Mouse (Mus musculus) brain, adult 2 months (tissue): ENCODE results near the gene C1qc.

Experiments used
- DNase-seq: peaks from one replicate; pipeline ENCODE4 v3.0.0; 2011; ENCODE audit warnings: low read depth, low spot score

The C1qc gene

DNA sequence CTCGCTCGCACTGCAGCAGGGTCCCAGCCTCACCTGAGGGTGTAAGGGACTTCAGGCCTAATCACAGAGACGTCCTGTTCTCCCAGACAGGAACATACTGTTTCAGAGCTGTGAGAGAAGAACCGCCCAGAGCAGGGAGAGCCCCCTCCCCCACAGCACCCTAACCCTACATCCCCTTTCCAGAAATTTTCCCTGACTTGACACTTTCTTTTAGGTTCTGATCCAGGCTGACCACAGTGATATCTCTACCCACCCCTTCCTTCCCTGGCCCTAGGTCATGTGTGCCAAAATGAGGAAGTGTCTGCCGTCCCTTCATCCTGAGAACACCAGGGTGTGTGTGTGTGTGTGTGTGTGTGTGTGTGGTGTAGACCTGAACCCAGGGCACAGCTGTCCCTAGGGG lies at the start of gene C1qc:
Gene C1qc, minus strand, starts transcription at position 255 of the 400 bp plus-strand sequence.
- peak; percentile 65 for DNase-seq

DNA sequence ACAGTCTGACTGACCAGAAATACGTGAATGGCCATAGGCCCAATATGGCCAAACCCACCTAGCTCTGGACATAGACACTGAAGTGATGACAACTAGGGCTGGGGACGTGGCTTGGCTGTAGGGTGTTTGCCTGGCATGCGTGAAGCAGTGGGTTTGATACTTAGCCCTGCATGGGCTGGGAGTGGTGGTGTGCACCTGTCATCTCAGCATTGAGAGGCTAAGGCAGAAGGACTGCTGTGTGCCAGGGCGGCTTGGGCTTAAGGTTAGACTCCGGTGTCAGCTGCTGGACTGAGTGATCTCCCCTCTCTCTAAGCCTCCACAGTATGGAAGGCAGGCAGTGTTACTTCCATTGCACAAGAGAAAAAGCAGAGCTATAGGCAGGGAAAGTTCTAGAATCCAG lies 45.1 kb upstream of the C1qc start:
- no peak for DNase-seq

DNA sequence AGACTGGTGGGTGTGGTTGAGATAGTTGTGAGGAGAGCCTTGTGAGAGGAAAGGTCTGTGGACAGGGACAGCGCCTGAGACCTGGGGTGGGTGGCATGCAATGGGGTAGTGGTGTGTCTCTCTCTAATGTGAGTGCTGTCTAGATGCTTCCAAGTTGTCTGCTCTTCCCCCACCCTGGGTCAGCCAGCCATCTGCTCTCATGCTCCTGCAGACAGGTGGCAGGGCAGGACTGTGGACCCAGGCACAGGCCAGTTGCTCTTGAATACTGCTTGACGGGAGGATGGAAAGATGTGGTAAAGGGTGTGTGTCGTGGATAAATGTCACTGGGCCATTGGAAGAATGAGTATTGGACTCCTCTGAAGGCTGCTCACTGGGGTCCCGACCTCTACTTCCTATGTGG lies 44.5 kb upstream of the C1qc start:
- peak; percentile 80 for DNase-seq

DNA sequence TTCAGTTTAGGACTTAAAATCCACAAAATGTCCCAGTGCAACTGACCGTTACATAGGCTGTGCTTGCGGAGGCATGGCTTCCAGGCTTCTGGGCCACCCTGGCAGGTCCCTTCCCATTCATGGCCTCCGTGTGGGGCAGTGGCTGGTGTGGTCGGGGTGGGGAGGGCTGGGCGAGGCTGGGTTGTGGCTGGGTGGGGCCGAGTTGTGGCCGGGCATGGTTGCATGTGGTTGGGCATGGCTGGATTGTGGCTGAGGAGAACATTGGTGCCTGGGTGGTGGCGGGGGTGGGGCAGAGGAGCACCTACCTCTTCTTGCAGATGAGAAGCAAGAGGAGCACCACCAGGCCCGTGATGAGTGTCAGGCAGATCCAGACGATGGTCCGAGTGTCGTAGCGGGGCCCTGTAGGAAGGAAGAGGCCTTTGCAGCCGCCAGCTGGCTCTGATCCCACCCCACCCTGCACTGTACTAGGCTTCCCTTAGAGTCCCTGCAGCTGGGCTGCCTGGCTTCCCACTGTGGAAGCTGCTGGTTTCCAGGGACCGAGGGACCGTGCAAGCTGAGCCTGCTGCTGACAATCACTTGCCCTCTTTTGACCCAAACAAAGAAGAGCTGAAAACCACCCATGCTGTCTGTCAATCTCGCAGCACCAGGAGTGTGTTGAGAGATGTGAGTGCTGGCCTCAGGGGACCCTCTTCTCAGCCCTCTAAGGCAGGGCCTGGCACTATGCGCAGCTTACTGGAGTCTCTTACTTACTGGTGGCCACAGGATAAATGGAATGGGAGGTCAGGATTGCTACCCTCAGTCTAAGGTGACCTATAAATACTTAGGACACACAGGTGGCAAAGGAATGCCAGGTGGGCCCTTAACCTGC lies 42.1 kb upstream of the C1qc start:
- DNase-seq, result no peak

- DNase-seq, result no peak
These were observed 37.6 kb upstream of the C1qc start for GRCm38 (mm10) chr4:136930474-136930873.

DNA sequence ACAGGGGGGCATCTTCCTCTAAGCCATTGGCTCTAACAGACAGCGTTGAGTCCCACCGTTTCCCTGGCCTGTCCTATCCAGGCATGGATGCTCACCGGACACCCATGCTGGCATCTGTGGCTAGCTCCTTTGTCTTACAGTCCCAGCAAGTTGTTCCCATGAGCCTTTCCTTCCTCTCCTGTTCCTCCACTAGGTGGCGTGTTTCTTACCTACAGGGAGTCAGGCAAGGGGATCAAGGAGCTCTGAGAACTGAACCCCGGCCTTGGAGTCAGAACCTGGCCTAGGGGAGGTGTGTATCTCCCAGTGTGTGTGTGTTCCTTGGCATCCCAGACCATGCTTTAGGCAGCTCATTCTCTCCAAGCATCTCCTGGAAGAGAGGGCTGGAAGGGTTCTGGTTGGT lies 36.1 kb upstream of the C1qc start:
- peak; percentile 85 for DNase-seq

- peak; percentile 29 for DNase-seq
These were observed 32.9 kb upstream of the C1qc start for GRCm38 (mm10) chr4:136925804-136926203.

GRCm38 (mm10) chr4:136924529-136924928 lies 31.7 kb upstream of the C1qc start:
- no peak for DNase-seq

DNA sequence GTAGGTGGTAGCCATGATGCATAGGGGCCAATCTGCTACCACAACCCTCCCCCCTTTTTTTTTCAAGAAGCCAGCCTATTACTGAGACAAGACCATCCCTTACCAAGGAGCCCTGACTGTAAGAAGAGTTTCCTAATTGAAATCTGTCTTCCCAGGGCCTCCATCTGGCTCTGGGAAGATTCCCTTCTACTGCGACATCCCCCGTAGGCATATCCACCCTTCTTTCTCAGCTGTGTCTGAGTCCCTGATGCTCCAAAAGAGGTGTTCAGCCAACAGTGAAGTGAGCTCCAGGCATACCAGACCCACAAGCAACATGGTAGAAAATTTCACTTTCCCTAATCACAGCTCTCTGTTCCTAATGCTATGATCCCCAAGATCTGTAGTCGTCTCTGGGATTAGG lies 26.7 kb upstream of the C1qc start:
- peak; percentile 63 for DNase-seq

DNA sequence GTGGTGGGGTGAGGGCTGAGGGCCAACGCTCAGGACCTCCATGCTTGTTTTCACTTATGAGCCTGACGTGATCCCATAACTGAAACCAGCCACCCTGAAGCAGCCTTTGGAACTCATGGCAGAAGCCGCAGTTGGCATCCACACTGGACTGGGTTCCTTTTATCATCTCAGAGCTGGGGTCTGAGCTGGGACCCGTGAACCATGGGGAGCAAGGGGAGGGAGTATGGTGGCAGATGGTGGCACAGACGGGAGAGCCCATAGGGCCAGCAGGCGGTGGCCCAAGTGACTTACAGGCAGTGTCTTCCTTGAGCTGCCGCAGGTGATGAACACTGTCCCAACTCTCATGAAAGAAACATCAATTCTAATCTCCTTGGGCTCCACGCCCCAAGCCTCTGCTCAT lies 26.0 kb upstream of the C1qc start:
- DNase-seq, result no peak

DNA sequence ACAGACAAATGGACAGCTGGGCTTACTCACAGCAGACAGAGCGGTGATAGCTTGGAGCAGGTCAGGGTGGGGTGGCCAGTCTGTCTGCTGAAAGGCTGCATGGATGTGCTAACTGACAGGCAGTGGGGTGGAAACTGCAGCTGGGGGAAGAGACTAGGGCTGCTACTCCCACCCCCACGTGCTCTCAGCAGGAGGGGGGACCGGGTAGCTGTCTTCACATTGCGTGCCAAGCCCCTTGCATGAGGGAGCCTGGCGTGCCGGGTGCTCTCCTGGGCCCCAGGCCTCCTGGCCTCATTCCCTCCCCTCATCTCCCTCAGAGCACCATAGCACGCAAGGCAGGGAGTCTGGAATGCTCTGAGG lies 24.3 kb upstream of the C1qc start:
- no peak for DNase-seq

- DNase-seq, result peak; percentile 43
These were observed 23.7 kb upstream of the C1qc start for GRCm38 (mm10) chr4:136916359-136917164.

DNA sequence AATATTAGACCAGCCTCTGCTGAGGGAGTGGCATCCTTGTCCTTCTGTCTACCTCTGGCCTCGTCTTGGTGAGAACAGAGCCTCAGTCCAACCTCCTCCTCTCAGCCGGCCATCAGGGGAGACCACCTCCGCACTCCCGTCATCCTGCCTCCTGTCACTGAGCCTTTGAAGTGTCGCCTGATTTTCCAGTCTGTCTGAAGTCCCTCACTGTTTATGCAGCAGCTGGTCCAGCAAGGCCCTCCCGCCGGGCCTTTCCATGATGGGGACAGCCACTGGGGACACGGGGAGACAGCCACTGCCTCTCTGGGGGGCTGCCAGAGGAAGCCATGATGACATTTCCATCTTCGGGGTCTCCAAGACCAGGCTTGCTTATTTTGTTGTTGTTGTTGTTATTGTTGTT lies 20.0 kb upstream of the C1qc start:
- no peak for DNase-seq

GRCm38 (mm10) chr4:136911804-136912203 lies 18.9 kb upstream of the C1qc start:
- DNase-seq, result peak; percentile 65

GRCm38 (mm10) chr4:136911211-136911646 lies 18.4 kb upstream of the C1qc start:
- DNase-seq, result no peak

- DNase-seq, result peak; percentile 62
These were observed 14.9 kb upstream of the C1qc start for GRCm38 (mm10) chr4:136907809-136908208.

DNA sequence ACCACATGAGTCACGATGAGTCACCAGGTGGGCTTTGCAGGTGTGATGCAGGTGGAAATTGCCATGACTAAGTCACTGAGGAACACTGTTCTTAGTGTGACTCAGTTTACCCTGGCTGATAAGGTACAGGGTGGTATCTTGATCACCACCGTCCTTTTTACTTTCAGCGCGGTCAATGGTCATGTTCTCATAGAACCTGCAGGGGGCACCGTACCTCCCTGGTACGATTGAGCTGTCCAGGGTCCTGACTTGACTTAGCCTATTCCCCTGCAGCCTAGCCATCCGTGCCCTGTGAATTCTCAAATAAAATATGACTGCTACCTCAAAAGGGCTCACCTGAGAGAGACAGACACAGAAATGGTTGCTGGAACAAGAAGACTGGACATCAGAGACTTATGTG lies 14.2 kb upstream of the C1qc start:
- DNase-seq, result no peak

GRCm38 (mm10) chr4:136904767-136905539 lies 12.1 kb upstream of the C1qc start:
- DNase-seq, result no peak

- peak; percentile 10 for DNase-seq
These were observed 6.3 kb upstream of the C1qc start for GRCm38 (mm10) chr4:136899154-136899553.

DNA sequence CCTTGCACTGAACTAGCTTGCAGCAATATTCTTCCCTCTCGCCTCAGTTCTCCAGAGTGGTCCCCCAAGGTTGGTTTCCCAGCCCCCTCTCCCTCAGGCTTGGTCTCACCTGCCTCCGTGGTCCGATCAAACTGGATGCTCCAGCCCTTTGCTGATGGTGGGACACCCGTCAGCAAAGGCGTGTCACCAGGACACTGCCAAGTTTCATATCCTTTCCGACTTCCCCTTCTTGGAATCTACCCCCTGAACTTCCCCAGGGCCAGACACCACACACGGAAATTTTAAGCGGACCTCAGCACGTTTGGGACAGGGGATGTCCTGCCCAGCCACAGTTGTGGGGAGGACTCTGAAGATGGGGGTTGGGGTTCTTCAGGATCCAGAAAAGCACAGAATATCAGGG lies 5.8 kb upstream of the C1qc start, which contains the start of gene C1qa:
Gene C1qa, minus strand, starts transcription at position 167 of the 400 bp plus-strand sequence.
- peak; percentile 49 for DNase-seq

DNA sequence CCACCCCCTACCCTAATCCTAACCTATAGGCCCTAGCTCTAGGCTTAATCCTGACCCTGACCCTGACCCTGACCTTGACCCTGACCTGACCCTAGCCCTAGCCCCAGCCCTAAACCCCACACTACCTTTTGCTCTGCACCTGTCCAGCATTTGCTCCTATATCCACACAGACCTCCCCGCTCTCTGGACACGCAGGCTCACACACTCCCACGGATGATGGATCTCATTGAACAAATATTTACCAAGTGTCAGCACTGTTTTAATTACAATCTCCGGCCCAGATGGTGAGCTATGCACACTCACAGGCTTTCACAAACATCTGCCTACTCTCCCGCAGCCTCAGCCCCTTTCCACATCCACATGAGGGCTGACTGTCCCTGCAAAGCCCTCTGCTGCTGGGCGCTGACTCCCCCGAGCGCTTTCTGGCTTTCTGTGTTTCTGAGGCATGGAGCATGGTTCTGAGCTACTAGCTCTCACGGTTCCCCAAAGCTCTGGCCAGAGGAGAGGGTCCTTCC lies 5.3 kb upstream of the C1qc start:
- peak; percentile 16 for DNase-seq

DNA sequence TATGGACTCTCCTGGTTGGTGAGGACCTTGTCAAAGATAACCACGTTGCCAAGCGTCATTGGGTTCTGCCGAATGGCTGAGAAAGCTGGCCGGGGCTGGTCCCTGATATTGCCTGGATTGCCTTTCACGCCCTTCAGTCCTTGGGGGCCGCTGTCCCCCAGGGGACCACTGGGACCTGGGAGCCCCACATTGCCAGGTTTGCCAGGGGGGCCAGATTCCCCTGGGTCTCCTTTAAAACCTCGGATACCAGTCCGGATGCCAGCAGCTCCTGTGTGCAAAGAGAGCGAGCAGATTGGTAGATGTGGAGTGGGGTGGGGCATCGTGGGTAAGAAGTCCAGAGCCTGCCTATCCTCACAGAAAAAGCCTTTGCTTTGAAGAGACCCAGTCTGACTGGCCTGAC lies 3.6 kb upstream of the C1qc start:
- peak; percentile 8 for DNase-seq
